Mouse (Mus musculus): ENCODE measurements at regions not wholly inside any gene's neighbourhood (a gene's known extent, or its start where the extent isn't known, plus 50 kb on each side); places are given as distances from the start of the nearest gene placed in this dataset.

DNA sequence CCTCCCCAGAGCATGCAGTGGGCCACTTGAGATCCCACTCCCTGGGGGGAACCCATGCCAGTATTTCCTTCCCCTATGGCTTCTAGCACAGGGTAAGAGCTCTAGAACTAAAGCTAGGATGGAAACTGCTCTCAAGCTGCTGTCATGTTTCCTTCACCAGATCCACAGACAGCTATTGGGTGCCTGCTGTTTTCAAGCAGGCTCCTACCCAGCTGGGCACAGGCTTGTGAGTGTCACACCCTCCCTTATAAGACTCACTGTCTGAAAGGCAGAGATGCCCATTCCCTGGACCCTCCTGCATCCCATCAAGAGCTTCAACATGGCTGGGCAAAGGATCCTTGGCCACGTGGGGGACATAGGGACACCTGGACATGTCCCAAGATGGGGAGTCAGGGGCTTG lies 211.6 kb downstream of the Cryba4 start:
- no peak overlapping the region for H3K9ac ChIP-seq (replicated peaks)
- no peak overlapping the region for H3K4me3 ChIP-seq (replicated peaks)
- no peaks in the 10 kb centered on the region for H3K9me3 ChIP-seq
- no peaks in the 10 kb centered on the region for H3K36me3 ChIP-seq
- peaks cover 53% of the 10 kb centered on the region for H3K4me1 ChIP-seq (replicated peaks)
- ATAC-seq: no peak
- peak overlapping the region; percentile 73 for H3K27ac ChIP-seq
- H3K27me3 ChIP-seq: 0 out of 2 replicates have a peak, but pooled peaks cover under 1% of the 10 kb centered on the region
- H3K4me2 ChIP-seq (replicated peaks): no peak overlapping the region
- WGBS: 55% methylated on average over 1 of the region's 1 CpGs

DNA sequence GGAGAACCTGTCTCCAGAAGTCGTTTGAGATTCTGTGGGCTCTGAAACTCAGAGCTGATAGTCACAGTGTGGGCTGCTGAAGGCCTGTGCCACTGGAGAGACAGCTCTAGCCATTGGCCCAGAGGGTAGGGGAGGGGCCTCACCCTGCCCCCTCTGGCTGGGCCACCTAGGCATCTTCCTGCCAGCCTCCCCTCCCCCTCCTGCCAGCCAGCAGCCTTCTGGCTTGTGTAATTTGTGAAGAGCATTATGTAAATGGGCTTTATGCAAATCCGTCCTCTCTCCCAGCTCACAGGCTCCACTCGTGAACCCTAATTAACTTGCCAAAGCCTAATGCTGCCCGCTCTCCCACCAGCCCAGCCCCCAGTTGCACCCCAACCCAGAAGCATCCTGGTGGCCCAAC lies 211.0 kb downstream of the Cryba4 start:
- Histone ChIP-seq H3K4me3 (replicated peaks) (no peak overlapping the region), H3K9me3 (no peaks in the 10 kb centered on the region), H3K9ac (replicated peaks) (no peak overlapping the region), H3K27me3 (peaks cover 4% of the 10 kb centered on the region; the same call in 1 of the 2 replicates), H3K27ac (peak overlapping the region; percentile 73), H3K4me1 (replicated peaks) (peaks cover 47% of the 10 kb centered on the region), H3K4me2 (replicated peaks) (no peak overlapping the region), H3K36me3 (no peaks in the 10 kb centered on the region)
- WGBS: 23% methylated on average over 4 of the region's 4 CpGs
- peak; percentile 85 for ATAC-seq

DNA sequence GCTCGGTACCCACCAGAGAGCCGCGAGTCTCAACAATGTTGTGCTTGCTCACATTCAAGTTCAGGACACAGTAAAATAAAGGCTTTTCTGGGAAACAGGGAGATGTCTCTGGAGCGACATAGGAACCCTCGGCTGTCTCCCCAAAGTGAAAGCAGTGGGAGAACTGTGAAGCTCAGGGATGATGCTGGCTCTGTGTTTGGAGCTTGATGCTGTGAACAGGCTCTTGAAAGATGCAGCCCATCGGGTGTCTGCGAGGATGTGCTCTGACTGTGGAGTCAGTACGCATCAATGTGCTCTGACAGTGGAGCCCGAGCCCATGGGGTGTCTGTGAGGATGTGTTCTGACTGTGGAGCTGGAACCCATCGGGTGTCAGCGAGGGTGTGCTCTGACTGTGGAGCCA lies 210.1 kb downstream of the Cryba4 start:
- Histone ChIP-seq H3K27me3 (peaks cover 4% of the 10 kb centered on the region; the same call in 1 of the 2 replicates), H3K4me1 (replicated peaks) (peaks cover 39% of the 10 kb centered on the region), H3K27ac (peak overlapping the region; percentile 73), H3K9ac (replicated peaks) (no peak overlapping the region), H3K4me3 (replicated peaks) (no peak overlapping the region), H3K9me3 (no peaks in the 10 kb centered on the region), H3K36me3 (no peaks in the 10 kb centered on the region), H3K4me2 (replicated peaks) (no peak overlapping the region)
- 88% methylated on average over 11 of the region's 11 CpGs for WGBS
- no peak for ATAC-seq

DNA sequence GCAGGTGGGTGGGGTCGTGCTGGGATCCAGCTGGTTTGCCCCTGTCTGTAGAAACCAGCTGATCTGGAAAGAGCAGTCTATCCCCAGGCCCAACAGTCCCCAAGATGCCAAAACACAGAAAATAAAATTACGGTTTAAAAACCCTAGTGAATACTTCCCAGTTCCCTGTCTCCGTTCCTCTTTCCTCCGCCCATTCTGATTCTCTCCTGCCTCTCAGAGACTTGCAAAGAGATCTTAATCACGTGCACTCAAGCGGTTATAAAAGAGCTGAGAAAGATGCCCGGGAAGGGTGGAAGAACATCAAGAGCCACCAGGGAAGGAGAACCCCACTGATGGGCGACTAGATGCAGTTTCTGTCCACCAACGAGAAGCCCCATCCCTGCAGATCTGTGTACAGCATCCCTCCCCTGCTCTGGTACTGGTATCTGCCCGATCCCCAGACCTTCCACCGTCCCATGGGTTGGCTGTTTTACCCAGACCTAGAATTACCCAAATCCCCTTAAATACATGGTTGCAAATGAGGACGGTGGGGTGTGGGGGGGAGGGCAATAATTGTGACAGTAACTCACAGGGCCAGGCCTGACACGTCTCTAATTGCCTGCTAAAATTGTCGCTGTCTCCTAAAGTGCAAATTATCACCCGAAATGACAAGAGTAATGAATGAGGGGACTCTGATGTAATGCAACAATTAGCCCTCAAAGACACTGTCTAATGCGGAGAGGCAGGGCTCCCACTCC lies 202.1 kb downstream of the Cryba4 start:
- no peak overlapping the region for H3K4me2 ChIP-seq (replicated peaks)
- no peaks in the 10 kb centered on the region for H3K9me3 ChIP-seq
- no peak overlapping the region for H3K4me3 ChIP-seq (replicated peaks)
- no peak overlapping the region for H3K9ac ChIP-seq (replicated peaks)
- no peaks in the 10 kb centered on the region for H3K36me3 ChIP-seq
- H3K4me1 ChIP-seq (replicated peaks): peaks cover 12% of the 10 kb centered on the region; the same call in 1 of the 2 replicates
- H3K27ac ChIP-seq: no peak overlapping the region
- peaks cover 16% of the 10 kb centered on the region for H3K27me3 ChIP-seq
- ATAC-seq: 0 out of 2 replicates have a peak, but pooled peaks have one; percentile 18
- WGBS: 36% methylated on average over 16 of the region's 16 CpGs

DNA sequence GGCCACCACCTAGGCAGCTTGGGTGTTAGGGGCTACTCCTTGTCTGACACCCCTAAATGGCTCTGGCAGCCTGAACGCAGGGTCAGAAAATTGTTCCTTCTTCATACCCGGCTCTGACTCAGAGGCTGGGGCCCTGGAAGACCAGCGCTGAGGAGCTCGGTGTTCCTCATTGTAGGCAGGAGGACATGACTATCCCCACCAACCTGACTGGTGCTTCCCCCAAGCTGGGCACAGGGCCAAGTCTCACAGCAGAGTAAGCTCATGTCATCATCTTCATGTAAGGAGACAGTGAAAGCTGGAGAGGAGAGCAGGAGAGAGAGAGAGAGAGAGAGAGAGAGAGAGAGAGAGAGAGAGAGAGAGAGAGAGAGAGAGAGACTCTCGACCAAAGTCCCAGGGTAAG lies 201.4 kb downstream of the Cryba4 start:
- WGBS: 70% methylated on average over 5 of the region's 5 CpGs
- Histone ChIP-seq H3K4me3 (replicated peaks) (no peak overlapping the region), H3K36me3 (no peaks in the 10 kb centered on the region), H3K9me3 (no peaks in the 10 kb centered on the region), H3K4me2 (replicated peaks) (no peak overlapping the region), H3K27ac (no peak overlapping the region), H3K9ac (replicated peaks) (no peak overlapping the region), H3K4me1 (replicated peaks) (peaks cover 12% of the 10 kb centered on the region; the same call in 1 of the 2 replicates), H3K27me3 (peaks cover 19% of the 10 kb centered on the region)
- 0 out of 2 replicates have a peak, but pooled peaks have one; percentile 43 for ATAC-seq

DNA sequence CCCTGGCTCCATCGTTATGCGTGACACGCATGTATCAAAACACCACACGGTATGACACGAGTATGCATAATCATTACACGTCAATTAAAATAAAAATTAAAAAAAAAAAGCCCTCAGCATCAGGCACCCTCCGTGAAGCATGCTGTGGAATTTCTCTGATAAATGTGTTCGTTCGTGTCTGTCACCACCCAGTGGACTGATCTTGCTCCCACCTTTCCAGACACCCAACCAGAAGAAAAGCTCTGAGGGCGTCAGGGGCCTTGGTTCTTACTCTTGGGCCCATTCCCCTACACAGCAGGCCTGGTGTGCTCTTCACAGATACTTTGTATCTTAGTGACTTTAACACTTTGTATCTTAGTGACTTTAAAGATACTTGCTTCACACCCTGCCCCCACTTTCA lies 200.5 kb downstream of the Cryba4 start:
- WGBS: 90% methylated on average over 10 of the region's 10 CpGs
- no peak overlapping the region for H3K4me2 ChIP-seq (replicated peaks)
- no peak for ATAC-seq
- no peaks in the 10 kb centered on the region for H3K36me3 ChIP-seq
- no peak overlapping the region for H3K4me3 ChIP-seq (replicated peaks)
- peaks cover 12% of the 10 kb centered on the region; the same call in 1 of the 2 replicates for H3K4me1 ChIP-seq (replicated peaks)
- no peaks in the 10 kb centered on the region for H3K9me3 ChIP-seq
- no peak overlapping the region for H3K9ac ChIP-seq (replicated peaks)
- H3K27me3 ChIP-seq: peaks cover 23% of the 10 kb centered on the region
- no peak overlapping the region for H3K27ac ChIP-seq

DNA sequence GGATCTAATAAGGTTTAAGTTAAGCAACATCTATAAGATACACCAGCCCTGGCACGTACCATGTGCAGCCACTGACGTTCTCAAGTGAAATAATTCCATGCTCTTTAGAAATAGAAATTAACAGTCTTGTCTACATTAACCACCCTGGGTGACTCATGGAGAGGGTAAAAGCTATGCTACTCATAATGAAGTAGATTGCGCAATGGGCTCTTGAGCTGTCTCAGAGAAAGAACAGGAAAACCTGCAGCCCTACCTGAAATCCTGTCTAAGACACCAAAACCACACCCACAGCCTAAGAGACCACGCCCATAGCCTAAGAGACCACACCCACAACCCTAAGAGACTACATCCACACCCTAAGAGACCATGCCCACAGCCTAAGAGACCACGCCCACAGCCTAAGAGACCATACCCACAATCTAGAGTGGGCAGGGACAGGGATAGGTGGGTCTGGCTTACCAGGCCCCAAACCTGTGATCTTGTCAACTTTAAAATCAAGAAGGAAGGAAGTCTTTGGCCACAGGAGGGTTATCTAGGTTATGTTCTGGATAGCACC lies 198.6 kb downstream of the Cryba4 start:
- WGBS: 82% methylated on average over 5 of the region's 5 CpGs
- no peaks in the 10 kb centered on the region for H3K9me3 ChIP-seq
- H3K27me3 ChIP-seq: peaks cover 17% of the 10 kb centered on the region
- no peak overlapping the region for H3K4me2 ChIP-seq (replicated peaks)
- ATAC-seq: no peak
- H3K9ac ChIP-seq (replicated peaks): no peak overlapping the region
- H3K4me3 ChIP-seq (replicated peaks): no peak overlapping the region
- H3K36me3 ChIP-seq: no peaks in the 10 kb centered on the region
- peaks cover 12% of the 10 kb centered on the region; the same call in 1 of the 2 replicates for H3K4me1 ChIP-seq (replicated peaks)
- no peak overlapping the region for H3K27ac ChIP-seq

DNA sequence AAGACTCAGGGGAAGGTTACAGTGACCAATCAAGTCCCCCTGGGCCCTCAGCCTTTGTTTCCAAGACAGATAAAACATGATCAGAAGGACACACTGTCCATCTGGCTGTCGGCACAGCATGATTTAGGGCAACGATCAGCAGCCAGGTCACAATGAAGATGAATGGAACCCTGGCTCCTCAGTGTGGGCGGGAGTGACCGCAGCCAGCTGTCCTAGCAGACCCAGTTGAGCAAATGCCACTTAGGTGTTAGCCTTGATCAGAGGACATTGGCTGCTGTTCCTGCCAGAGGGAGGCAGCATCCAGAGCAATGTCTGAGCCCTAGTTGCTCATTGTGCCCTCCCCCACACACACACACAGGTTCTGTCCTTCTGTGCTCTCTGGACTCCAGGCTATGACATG lies 197.3 kb downstream of the Cryba4 start:
- ATAC-seq: no peak
- 82% methylated on average over 4 of the region's 4 CpGs for WGBS
- Histone ChIP-seq H3K36me3 (no peaks in the 10 kb centered on the region), H3K4me2 (replicated peaks) (no peak overlapping the region), H3K9ac (replicated peaks) (no peak overlapping the region), H3K9me3 (no peaks in the 10 kb centered on the region), H3K4me1 (replicated peaks) (peaks cover 10% of the 10 kb centered on the region; the same call in 1 of the 2 replicates), H3K27me3 (peaks cover 21% of the 10 kb centered on the region), H3K27ac (no peak overlapping the region), H3K4me3 (replicated peaks) (no peak overlapping the region)

DNA sequence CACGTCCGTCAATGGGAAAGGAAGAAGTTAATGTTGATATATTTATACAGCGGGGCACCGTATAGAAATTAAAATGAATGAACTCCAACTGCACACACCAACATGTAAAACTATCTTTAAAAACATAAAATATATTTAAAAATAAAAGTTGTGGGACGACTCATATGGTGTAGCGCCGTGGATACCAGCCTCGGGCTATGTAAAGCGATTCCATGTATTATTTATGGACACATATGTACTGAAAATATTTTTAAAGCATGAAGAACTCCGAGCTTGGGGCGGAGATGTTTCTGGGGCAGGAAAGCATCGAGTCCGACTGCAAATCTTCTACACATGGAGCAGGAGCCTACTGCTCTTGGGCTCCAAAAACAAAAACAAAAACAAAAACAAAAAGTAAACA lies 182.4 kb downstream of the Cryba4 start:
- Histone ChIP-seq H3K27ac (no peak overlapping the region), H3K4me2 (replicated peaks) (no peak overlapping the region), H3K4me1 (replicated peaks) (no peaks in the 10 kb centered on the region), H3K27me3 (0 out of 2 replicates have a peak, but pooled peaks cover 3% of the 10 kb centered on the region), H3K9me3 (no peaks in the 10 kb centered on the region), H3K36me3 (no peaks in the 10 kb centered on the region), H3K4me3 (replicated peaks) (no peak overlapping the region), H3K9ac (replicated peaks) (no peak overlapping the region)
- 94% methylated on average over 13 of the region's 13 CpGs for WGBS
- ATAC-seq: no peak

DNA sequence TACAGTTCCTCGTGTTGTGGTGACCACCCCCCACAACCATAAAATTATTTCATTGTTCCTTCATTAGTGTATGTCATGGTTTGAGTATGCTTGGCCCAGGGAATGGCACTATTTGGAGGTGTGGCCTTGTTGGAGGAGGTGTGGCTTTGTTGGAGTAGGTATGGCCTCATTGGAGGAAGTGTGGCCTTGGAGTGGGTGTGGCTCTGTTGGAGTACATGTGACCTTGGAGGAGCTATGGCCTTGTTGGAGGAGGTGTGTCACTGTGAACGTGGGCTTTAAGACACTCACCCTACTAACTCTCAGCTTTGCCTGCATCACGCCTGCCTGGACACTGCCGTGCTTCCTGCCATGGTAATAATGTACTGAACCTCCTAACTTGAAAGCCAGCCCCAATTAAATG lies 179.9 kb downstream of the Cryba4 start:
- no peaks in the 10 kb centered on the region for H3K36me3 ChIP-seq
- H3K9me3 ChIP-seq: no peaks in the 10 kb centered on the region
- H3K27ac ChIP-seq: no peak overlapping the region
- H3K4me2 ChIP-seq (replicated peaks): no peak overlapping the region
- no peak for ATAC-seq
- H3K4me3 ChIP-seq (replicated peaks): no peak overlapping the region
- no peaks in the 10 kb centered on the region for H3K27me3 ChIP-seq
- WGBS: 64% methylated on average over 4 of the region's 4 CpGs
- peaks cover 8% of the 10 kb centered on the region for H3K4me1 ChIP-seq (replicated peaks)
- no peak overlapping the region for H3K9ac ChIP-seq (replicated peaks)

DNA sequence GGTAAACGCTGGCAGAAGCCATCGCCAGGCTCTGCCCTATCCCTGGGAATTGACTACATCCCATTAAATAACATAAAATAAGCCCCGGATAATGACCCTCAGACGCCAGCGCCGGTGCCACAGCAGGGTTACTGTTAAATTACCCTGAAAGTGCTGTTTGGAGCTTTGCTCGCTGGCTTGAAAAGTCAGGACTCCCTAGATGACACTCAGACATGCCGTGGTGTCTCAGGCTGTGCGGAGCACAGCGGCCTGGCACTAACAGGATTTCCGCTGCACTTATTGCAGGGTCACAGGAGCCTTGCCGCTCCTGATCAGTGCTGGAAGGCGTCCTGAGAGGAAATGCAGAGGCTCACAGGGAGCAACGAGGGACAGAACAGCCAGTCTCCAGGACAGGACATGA lies 175.2 kb downstream of the Cryba4 start:
- no peaks in the 10 kb centered on the region for H3K36me3 ChIP-seq
- H3K4me1 ChIP-seq (replicated peaks): peaks cover 8% of the 10 kb centered on the region
- no peak overlapping the region for H3K4me3 ChIP-seq (replicated peaks)
- WGBS: 25% methylated on average over 14 of the region's 14 CpGs
- H3K27ac ChIP-seq: no peak overlapping the region; the same call in 1 of the 2 replicates
- no peak for ATAC-seq
- H3K4me2 ChIP-seq (replicated peaks): no peak overlapping the region
- H3K27me3 ChIP-seq: no peaks in the 10 kb centered on the region
- H3K9me3 ChIP-seq: no peaks in the 10 kb centered on the region
- no peak overlapping the region for H3K9ac ChIP-seq (replicated peaks)

DNA sequence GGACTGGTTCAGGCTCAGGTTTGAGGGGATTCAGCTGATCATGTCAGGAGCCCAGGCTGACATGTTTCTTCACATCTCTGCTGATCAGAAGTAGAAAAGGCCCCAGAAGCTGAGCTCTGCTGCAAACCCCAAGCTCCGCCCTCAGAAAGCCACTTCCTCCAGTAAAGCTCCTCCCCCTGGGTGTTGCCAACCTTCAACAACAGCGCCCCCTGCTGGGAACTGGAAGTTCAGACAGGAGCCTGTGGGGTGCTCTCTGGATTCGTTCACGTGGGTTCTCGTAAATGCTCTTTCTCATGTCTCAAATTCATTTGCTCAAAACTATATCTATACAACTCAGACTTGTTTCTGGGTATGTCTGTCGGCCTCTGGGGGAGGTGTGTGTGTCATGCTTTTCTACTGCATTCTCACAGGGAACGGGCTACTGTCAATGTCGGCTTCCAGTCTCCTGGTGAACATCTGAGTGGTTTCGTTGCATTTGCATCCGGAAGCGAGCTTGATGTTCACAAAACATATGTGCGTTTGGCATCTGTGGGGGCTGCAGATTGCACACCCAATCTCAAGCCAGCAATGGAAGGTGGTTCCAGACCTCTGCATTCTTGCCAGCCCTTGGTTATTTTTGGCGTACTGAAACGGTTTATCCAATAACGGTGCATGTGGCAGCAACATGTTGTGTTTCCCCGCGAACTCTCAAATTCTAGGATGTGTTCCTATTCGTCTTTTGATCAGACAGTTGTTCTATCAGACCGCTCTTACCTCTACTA lies 174.3 kb downstream of the Cryba4 start:
- Histone ChIP-seq H3K4me3 (replicated peaks) (no peak overlapping the region), H3K36me3 (no peaks in the 10 kb centered on the region), H3K4me2 (replicated peaks) (no peak overlapping the region), H3K9ac (replicated peaks) (no peak overlapping the region), H3K27me3 (no peaks in the 10 kb centered on the region), H3K27ac (no peak overlapping the region), H3K9me3 (no peaks in the 10 kb centered on the region), H3K4me1 (replicated peaks) (peaks cover 8% of the 10 kb centered on the region)
- 85% methylated on average over 19 of the region's 19 CpGs for WGBS
- no peak for ATAC-seq
